Mouse (Mus musculus) ES-E14 (cell line): Measurements from ENCODE around the gene Elovl4.

Experiments
- CHD2 ChIP-seq: IDR thresholded peaks from 2 replicates; pipeline ENCODE4 v1.6.1; 2014; ENCODE audit warnings: mild to moderate bottlenecking, low read depth, low read length, inconsistent platforms
- HCFC1 ChIP-seq: IDR thresholded peaks from 2 replicates; pipeline ENCODE4 v1.6.1; 2012; ENCODE audit warnings: low read length, inconsistent platforms, borderline replicate concordance; ENCODE audit not compliant: insufficient read depth
- ZC3H11A ChIP-seq: IDR thresholded peaks from 2 replicates; pipeline ENCODE4 v1.6.1; 2012; ENCODE audit warnings: low read depth, mild to moderate bottlenecking, inconsistent platforms, low read length, borderline replicate concordance

- TF ChIP-seq HCFC1 (no peak), CHD2 (no peak), ZC3H11A (no peak)
These were observed 74.2 kb downstream of the Elovl4 start for GRCm38 (mm10) chr9:83731877-83732276.
